Mouse (Mus musculus): Measurements from ENCODE around the gene Gm20388.

GRCm38 (mm10) chr8:122199191-122199590 is 2288.6 kb downstream of the Gm20388 start:
- TF ChIP-seq CTCF (IDR thresholded peaks at IDR 0.05; ENCODE audit: borderline replicate concordance, extremely low read depth, insufficient read depth, insufficient read length): no peak
- TF ChIP-seq POLR2A (IDR thresholded peaks at IDR 0.05; ENCODE audit: borderline replicate concordance, extremely low read depth, insufficient read depth, insufficient read length, poor library complexity, severe bottlenecking): no peak

Data from brain, embryonic 14.5 days (tissue).